Mouse (Mus musculus) midbrain, embryonic 16.5 days (tissue): Measurements from ENCODE around the gene 1700037H04Rik. TPM values are rescaled to one million over a fixed set of nuclear protein-coding genes. Genes with fewer than 3 reads are reported as not detected.
A peak's percentile ranks its signal among the peaks of the same experiment; 100 is the strongest.

Source experiments
- ATAC-seq: fragments of 200-750 bp; cut with Nextera tagmentation; 2 replicates; pipeline ENCODE4 v1.8.0; 2017; ENCODE audit warnings: moderate TSS enrichment
- H3K27ac ChIP-seq: fragments of 300-500 bp; sonication (generic); 2 replicates; pipeline ENCODE4 v1.5.1; 2014; ENCODE audit warnings: mild to moderate bottlenecking, low read length, mixed read lengths
- H3K27me3 ChIP-seq: fragments of 300-500 bp; sonication (generic); 2 replicates; pipeline ENCODE4 v1.6.1; 2014; ENCODE audit warnings: low read depth, low read length, mixed read lengths; ENCODE audit not compliant: control insufficient read depth, insufficient read depth
- H3K36me3 ChIP-seq: fragments of 300-500 bp; sonication (generic); 2 replicates; pipeline ENCODE4 v1.6.1; 2014; ENCODE audit warnings: mild to moderate bottlenecking, low read length, moderate library complexity, mixed read lengths; ENCODE audit not compliant: control insufficient read depth, insufficient read depth
- H3K4me1 ChIP-seq: fragments of 300-500 bp; sonication (generic); 2 replicates; pipeline ENCODE4 v1.6.1; 2014; ENCODE audit warnings: mild to moderate bottlenecking, low read length, mixed read lengths; ENCODE audit not compliant: control insufficient read depth, insufficient read depth
- H3K4me2 ChIP-seq: fragments of 300-500 bp; sonication (generic); 2 replicates; pipeline ENCODE4 v1.6.1; 2014; ENCODE audit warnings: mild to moderate bottlenecking, low read length, mixed read lengths
- H3K4me3 ChIP-seq: fragments of 300-500 bp; sonication (generic); 2 replicates; pipeline ENCODE4 v1.5.1; 2014; ENCODE audit warnings: low read depth, mild to moderate bottlenecking, low read length, moderate library complexity, mixed read lengths
- H3K9ac ChIP-seq: fragments of 300-500 bp; sonication (generic); 2 replicates; pipeline ENCODE4 v1.6.1; 2014; ENCODE audit warnings: low read depth, low read length, mixed read lengths
- H3K9me3 ChIP-seq: fragments of 300-500 bp; sonication (generic); replicated peaks from 2 replicates; pipeline ENCODE4 v1.6.1; 2014; ENCODE audit warnings: mild to moderate bottlenecking, low read length, mixed read lengths; ENCODE audit not compliant: control insufficient read depth, poor library complexity, severe bottlenecking
- WGBS: fragments of 180-500 bp; shearing (Covaris S2); extraction: QIAGEN DNeasy Blood & Tissue Kit; methylation state at CpG from one replicate; pipeline ENCODE4 v1.1.7; 2014; 5-methylcytosine and 5-hydroxymethylcytosine counted together
- polyA plus RNA-seq: library from polyadenylated mRNA; unstranded; fragments of >200 nt; fragmentation: Nextera tagmentation; extraction: Ambion mirVana; gene quantifications from 2 replicates; pipeline ENCODE4 v1.2.1, GENCODE M21; 2015

1700037H04Rik gene
- polyA plus RNA-seq, 1 experiment from 2014 or later: 74.0 TPM

DNA sequence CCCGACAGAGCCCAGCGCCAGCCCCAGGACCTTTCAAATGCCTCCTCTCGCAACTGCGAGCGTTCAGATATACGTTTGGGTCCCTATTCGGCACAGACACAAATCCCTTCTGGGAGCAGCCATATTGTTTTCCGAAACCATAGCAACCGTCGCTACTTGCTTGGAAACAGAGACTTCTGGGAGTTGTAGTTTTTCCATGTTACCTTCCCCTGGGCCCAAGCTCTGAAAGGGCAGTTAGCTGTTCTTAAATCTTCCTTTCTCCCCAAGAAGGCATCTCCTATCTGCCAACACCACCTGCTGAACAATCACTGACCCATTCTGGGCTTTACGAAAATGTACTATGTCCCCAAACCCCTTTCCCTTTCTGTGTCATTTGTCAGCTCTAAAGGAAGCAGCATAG lies 14.8 kb upstream of the 1700037H04Rik start:
- peak; percentile 63 for ATAC-seq
- 4% methylated on average over 11 of the region's 11 CpGs for WGBS
- Histone ChIP-seq H3K4me3 (peak overlapping the region; percentile 42), H3K4me2 (peak overlapping the region; percentile 88), H3K9me3 (no peaks in the 10 kb centered on the region), H3K9ac (peak overlapping the region; percentile 42), H3K27ac (0 out of 2 replicates have a peak overlapping the region, but pooled peaks have one; percentile 10), H3K27me3 (peaks cover 23% of the 10 kb centered on the region), H3K36me3 (peaks cover 3% of the 10 kb centered on the region; the same call in 1 of the 2 replicates), H3K4me1 (peaks cover 54% of the 10 kb centered on the region)

DNA sequence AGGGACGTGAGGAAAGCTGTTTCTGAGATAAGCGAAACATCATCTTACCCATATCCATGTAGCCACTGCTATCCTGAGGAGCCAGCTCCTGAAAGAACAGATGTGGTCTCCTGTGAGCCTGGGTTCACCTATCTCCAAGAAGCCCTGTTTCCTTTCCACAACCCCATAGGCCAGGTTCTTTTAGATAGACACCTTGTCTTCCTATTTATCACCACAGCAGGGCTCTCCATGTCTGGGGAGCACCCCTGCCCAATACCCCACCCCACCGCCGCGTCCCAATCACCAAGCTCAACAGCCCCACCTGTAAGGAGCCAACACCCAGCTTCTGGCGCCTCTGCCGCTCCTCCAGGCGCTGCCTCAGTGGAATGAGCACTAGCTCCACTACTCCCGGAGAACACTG lies 12.4 kb upstream of the 1700037H04Rik start:
- Histone ChIP-seq H3K36me3 (peaks cover 3% of the 10 kb centered on the region; the same call in 1 of the 2 replicates), H3K4me1 (peaks cover 38% of the 10 kb centered on the region), H3K4me3 (no peak overlapping the region), H3K27ac (no peak overlapping the region), H3K4me2 (no peak overlapping the region), H3K27me3 (peaks cover 23% of the 10 kb centered on the region), H3K9me3 (no peaks in the 10 kb centered on the region), H3K9ac (no peak overlapping the region)
- WGBS: 54% methylated on average over 9 of the region's 9 CpGs
- no peak for ATAC-seq

GRCm38 (mm10) chr2:131171401-131172104 lies 11.7 kb upstream of the 1700037H04Rik start:
- 10% methylated on average over 43 of the region's 43 CpGs for WGBS
- Histone ChIP-seq H3K27me3 (peaks cover 23% of the 10 kb centered on the region), H3K4me3 (no peak overlapping the region), H3K4me2 (peak overlapping the region; percentile 22), H3K9me3 (no peaks in the 10 kb centered on the region), H3K4me1 (peaks cover 30% of the 10 kb centered on the region), H3K27ac (no peak overlapping the region), H3K9ac (no peak overlapping the region), H3K36me3 (peaks cover 3% of the 10 kb centered on the region; the same call in 1 of the 2 replicates)
- ATAC-seq: no peak

DNA sequence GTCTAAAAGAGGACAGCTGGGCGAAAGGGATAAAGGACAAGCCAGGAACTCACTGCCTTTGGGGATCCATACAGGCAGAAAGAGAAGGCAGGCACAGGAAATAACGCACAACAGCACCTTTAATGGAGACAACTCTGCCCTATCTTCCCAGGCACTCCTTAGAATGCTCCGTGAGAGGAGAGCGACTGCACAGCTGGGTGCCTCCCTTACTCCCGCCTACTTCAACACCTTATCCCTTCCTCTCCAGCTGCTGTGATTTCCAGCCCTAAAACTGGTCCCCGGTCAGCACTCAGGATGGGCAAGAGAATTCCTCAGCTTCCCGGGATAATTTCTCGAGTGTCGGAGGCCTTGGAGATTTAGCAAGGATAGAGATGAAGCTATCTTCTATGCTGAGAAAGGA lies 11.1 kb upstream of the 1700037H04Rik start:
- peak overlapping the region; percentile 22; the same call in 1 of the 2 replicates for H3K4me2 ChIP-seq
- ATAC-seq: no peak
- H3K9ac ChIP-seq: no peak overlapping the region
- peaks cover 24% of the 10 kb centered on the region for H3K4me1 ChIP-seq
- WGBS: 21% methylated on average over 9 of the region's 9 CpGs
- H3K36me3 ChIP-seq: peaks cover 3% of the 10 kb centered on the region; the same call in 1 of the 2 replicates
- H3K9me3 ChIP-seq: no peaks in the 10 kb centered on the region
- peaks cover 23% of the 10 kb centered on the region for H3K27me3 ChIP-seq
- H3K4me3 ChIP-seq: no peak overlapping the region
- H3K27ac ChIP-seq: no peak overlapping the region

- peaks cover 3% of the 10 kb centered on the region; the same call in 1 of the 2 replicates for H3K36me3 ChIP-seq
- peaks cover 5% of the 10 kb centered on the region for H3K4me1 ChIP-seq
- no peak overlapping the region for H3K4me3 ChIP-seq
- WGBS: 52% methylated on average over 1 of the region's 1 CpGs
- H3K27ac ChIP-seq: no peak overlapping the region
- no peak; the same call in 1 of the 2 replicates for ATAC-seq
- peaks cover 23% of the 10 kb centered on the region for H3K27me3 ChIP-seq
- H3K9me3 ChIP-seq: no peaks in the 10 kb centered on the region
- no peak overlapping the region for H3K9ac ChIP-seq
- H3K4me2 ChIP-seq: no peak overlapping the region
These were observed 9.0 kb upstream of the 1700037H04Rik start for GRCm38 (mm10) chr2:131168914-131169313.

DNA sequence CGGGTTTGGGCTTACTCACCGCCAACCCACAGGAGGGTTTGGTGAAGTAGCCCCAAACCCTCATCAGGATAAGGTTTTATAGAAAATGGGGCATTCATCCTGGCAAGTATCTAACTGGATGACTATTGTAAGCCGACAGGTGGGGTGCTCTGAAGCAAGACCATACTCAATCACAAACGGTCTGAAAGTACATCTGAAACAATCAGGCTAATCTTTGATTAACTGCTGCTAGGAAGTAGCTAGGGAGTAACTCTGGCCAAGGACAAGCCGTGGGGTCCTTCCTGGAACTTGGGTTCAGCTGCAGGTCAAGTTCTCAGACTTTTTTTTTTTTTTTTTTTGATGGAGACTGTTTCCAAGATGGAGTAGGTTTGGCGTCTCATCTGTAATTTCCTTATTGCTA lies 8.1 kb upstream of the 1700037H04Rik start:
- WGBS: 81% methylated on average over 6 of the region's 6 CpGs
- Histone ChIP-seq H3K9ac (no peak overlapping the region), H3K4me1 (no peaks in the 10 kb centered on the region), H3K9me3 (no peaks in the 10 kb centered on the region), H3K27ac (no peak overlapping the region), H3K4me2 (no peak overlapping the region), H3K27me3 (peaks cover 19% of the 10 kb centered on the region), H3K36me3 (peaks cover 3% of the 10 kb centered on the region; the same call in 1 of the 2 replicates), H3K4me3 (no peak overlapping the region)
- ATAC-seq: no peak

DNA sequence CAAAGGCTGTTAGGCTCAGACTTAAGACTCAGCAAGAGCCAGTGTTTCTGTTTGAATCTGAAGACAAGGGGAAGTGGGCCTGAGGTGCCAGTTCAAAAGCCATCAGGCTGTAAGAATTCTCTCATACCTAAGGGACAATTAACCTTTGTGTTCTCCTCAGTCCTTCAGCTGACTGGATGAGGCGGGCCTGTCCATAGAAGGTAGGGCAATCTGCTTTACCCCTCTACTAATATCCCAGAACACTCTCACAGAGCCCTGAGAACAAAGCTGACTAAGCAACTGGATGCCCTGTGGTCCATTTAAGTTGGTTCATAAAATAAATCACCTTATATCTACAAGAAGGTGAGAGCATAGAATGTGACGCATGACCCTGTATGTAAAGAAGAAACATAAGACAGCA lies 6.3 kb upstream of the 1700037H04Rik start:
- H3K9me3 ChIP-seq: no peaks in the 10 kb centered on the region
- no peak overlapping the region for H3K4me3 ChIP-seq
- no peak overlapping the region for H3K4me2 ChIP-seq
- ATAC-seq: no peak
- H3K27ac ChIP-seq: no peak overlapping the region
- whole genome bisulfite sequencing: 88% methylated on average over 2 of the region's 2 CpGs
- H3K9ac ChIP-seq: no peak overlapping the region
- peaks cover 3% of the 10 kb centered on the region; the same call in 1 of the 2 replicates for H3K36me3 ChIP-seq
- H3K4me1 ChIP-seq: peaks cover 1% of the 10 kb centered on the region
- H3K27me3 ChIP-seq: peaks cover 3% of the 10 kb centered on the region

DNA sequence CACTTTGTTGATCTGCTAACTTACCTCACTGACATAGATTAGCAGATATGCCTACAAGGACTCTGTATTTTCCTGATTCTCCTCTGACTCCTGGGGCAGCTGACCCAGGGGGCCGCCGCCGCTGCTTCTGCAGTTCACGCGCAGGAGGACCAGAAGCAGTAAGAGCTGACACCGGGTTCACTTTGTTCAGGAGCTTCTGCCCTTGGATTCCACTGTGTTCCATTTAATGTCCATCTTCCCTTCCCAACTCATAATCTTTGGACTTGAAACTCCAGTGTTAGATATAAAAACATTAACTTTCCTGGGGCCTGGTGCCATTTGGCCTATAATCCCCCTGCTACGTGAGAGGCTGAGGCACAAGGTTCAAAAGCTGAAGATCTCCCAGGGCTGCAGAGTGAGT lies 4.0 kb upstream of the 1700037H04Rik start:
- Histone ChIP-seq H3K4me3 (no peak overlapping the region), H3K4me1 (peaks cover 9% of the 10 kb centered on the region), H3K9ac (no peak overlapping the region), H3K36me3 (no peaks in the 10 kb centered on the region), H3K4me2 (no peak overlapping the region), H3K27ac (no peak overlapping the region), H3K9me3 (no peaks in the 10 kb centered on the region), H3K27me3 (no peaks in the 10 kb centered on the region)
- 78% methylated on average over 7 of the region's 7 CpGs for WGBS
- no peak for ATAC-seq

- Histone ChIP-seq H3K27me3 (no peaks in the 10 kb centered on the region), H3K36me3 (no peaks in the 10 kb centered on the region), H3K4me3 (peak overlapping the region; percentile 84), H3K9me3 (no peaks in the 10 kb centered on the region), H3K4me2 (peak overlapping the region; percentile 94), H3K27ac (peak overlapping the region; percentile 94), H3K4me1 (peaks cover 25% of the 10 kb centered on the region), H3K9ac (peak overlapping the region; percentile 79)
- under 1% methylated on average over 17 of the region's 17 CpGs for WGBS
- no peak for ATAC-seq
These were observed 810 bp upstream of the 1700037H04Rik start for GRCm38 (mm10) chr2:131160671-131161111.
